Mouse (Mus musculus) forelimb bud, embryonic 11.5 days (tissue): ENCODE results near the gene Cd59a.

ENCODE experiments used
- DNase-seq: peaks from one replicate; pipeline ENCODE4 v3.0.0-alpha.2; 2012; ENCODE audit warnings: low read depth, low spot score

Gene Cd59a

DNA sequence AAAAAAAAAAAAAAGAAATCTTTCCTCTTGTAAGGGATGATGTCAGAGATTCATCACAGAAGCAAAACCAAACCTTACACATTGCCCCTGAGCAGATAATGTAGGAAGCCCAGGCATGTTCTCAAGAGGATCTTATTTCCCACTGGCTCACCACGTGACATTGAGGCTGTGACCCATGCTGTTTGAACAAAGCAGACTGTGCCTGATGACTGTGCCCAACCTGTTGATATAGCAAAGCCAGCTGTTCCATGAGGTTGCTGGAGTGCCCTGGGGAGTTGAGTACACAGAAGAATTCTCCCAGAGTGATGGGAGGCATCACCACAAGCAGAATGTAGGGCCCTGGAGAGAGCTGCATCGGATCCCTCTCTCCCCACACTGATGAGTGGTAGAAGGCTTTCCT lies 40.3 kb downstream of the Cd59a start:
- no peak for DNase-seq

DNA sequence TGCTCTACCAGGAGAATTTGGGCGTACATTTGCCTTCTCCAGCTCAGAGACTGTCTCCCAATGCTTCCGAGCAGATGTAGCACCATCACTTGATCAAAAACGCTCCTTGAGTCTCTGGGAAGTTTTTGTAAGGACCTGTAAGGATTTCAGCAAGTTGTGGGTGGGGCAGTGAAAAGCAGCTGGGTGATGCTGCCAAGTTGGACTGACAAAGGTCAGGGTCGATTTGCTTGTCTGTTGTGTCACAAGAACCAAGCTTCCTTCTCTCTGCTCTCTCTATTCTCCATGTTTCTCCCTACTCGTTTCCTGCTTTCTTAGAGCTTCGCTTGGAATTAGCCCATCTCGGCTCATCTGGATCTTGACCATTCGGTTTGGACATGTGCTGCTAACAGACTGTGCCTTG lies 46.5 kb downstream of the Cd59a start:
- no peak for DNase-seq

DNA sequence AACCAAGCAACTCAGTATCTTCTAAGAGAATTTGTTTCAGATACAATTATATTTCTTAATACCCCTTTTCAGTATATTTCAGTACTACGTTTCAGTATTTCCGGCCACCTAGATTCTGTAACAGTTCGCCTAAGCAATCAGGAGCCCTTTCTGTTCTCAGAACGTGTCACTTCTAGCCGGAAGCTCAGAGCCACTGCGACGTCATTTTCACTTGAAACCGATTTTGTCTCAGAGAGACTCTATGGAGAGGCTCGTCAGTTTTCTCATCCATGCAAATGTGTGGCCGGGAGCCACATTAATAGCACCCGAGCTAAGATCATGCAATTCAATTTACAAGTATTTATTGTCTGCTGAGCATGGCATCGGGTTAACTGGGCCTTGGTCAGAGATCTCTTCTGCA lies 48.4 kb downstream of the Cd59a start:
- DNase-seq = no peak

DNA sequence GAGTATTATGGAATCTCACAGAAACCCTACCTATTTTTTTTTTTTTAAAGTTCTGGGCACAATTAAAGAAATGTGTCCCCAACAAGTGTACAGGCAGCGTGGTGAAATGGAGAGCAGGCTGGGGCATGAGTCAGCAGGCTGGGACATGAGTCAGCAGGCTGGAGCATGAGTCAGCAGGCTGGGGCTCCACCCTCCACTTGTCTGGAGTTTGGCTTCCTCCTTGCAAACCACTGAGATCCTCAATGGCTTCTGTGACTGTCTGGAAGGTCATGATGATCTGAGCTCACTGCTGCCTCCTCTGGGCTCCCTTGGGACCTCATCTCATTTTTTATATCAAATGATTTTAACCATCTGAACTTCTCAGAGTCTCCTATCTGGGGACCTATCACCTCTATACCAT lies 50.4 kb downstream of the Cd59a start:
- no peak for DNase-seq

DNA sequence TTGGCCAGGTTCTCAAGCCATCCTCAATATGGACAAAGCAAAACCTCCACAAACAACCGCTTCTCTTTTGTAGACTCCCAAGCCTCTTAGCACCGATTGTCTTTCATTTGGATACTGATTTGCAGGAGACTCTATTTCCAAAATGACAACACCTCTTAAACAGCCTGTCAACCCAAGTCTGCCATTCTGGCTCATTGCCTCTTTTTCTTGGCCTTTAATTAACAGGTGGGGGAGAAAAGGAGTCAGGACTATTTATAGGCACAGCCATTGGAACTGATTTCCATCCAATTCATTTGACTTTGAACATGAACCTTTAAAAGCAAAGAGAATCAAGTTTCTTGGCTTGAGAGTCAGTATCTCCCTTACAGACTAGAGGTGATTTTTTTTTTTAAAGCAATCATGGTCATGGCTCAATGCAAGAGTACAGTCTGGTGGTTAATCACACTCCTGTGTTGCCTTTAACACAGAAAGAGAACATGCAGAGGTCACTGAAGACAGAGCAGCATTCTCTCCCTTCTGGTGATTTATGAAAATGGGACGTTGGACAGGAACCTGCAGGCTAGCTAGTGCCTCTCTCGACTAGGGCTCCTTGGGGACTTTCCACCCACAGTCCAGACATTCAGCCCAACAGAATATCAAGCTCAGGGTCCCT lies 52.4 kb downstream of the Cd59a start:
- no peak for DNase-seq

- DNase-seq = no peak
Measured at GRCm38 (mm10) chr2:104150608-104151397, 55.2 kb downstream of the Cd59a start.

- DNase-seq = no peak
Measured at GRCm38 (mm10) chr2:104153345-104153744, 57.7 kb downstream of the Cd59a start.

GRCm38 (mm10) chr2:104153876-104154275 lies 58.3 kb downstream of the Cd59a start:
- no peak for DNase-seq

DNA sequence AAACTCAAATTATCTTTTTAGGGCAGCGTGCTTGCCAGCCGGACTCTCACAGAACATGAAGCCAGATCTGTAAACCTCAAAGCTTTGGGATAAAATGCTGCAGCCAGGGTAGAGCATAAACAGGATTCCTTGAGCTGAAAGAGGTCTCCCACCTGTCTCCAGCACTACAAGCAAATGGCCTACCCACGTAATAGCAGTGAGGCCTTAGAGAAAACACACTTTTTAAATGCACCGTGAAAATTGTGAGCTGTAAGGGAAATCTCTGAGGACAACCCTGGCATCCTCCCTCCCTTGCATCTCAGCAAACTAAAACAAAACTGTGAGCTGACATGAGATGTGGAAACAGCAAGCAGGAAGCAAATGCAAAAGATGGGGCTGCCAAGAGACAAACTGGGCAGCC lies 62.2 kb downstream of the Cd59a start:
- no peak for DNase-seq

DNA sequence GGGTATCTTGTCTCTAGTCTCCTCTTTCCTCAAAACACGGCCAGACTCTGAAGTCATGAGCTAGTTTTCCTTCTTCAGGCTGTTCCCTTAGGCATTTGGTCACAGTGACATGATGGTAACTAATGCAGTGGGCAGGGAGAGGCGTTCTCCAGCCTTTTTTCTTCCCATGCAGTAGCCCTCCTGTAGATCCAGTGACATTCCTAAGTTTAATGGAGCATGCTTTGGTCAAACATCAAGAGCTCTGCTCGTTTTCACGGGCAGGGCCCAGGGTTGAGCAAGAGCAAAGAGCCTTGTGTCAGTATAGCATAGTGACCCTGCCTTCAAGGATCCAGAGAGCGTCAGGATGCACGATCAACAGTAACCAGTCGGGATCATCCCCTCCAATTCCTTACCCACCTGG lies 67.8 kb downstream of the Cd59a start:
- DNase-seq = no peak

DNA sequence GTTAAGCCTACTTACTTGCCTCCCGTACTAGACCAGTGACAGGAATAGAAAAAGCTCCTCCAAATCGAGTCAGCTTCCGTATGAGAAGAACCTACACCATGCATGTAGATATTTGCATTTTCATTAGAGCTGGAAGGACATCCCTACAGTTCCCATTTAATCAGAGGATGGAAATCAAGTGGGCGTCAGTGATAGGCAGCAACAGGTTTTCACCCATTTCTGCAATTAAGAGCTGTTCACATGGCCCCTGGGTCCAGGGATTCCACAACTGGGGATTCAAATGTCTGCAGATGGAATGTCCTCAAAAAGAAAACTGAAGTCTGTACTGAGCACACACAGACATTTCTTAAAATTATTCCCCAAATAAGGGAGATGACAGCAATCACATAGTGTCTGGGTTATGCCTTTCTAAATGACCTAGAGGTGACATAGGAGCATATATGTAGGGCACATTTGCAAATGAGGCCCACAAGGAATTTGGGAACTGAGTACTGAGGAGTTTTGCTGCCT lies 68.4 kb downstream of the Cd59a start:
- no peak for DNase-seq
